Mouse (Mus musculus): ENCODE measurements around the gene Oscp1. TPM values are rescaled to one million over a fixed set of nuclear protein-coding genes. Genes with fewer than 3 reads are reported as not detected.
A peak's percentile ranks its signal among the peaks of the same experiment; 100 is the strongest.

Oscp1 gene
- 5.2 and 5.8 TPM in 2 replicates for total RNA-seq (2021)
- long read RNA-seq, experiment 1, full-length matches to known transcripts, result 5 of 10 reads
- long read RNA-seq, experiment 1, partial matches to known transcripts, result 5 of 10 reads
- long read RNA-seq, experiment 1, other reads (novel, unspliced or antisense), result 0 of 10 reads
- long read RNA-seq, experiment 2, full-length matches to known transcripts, result 6 of 8 reads
- long read RNA-seq, experiment 2, partial matches to known transcripts, result 1 of 8 reads
- long read RNA-seq, experiment 2, other reads (novel, unspliced or antisense), result 1 of 8 reads

DNA sequence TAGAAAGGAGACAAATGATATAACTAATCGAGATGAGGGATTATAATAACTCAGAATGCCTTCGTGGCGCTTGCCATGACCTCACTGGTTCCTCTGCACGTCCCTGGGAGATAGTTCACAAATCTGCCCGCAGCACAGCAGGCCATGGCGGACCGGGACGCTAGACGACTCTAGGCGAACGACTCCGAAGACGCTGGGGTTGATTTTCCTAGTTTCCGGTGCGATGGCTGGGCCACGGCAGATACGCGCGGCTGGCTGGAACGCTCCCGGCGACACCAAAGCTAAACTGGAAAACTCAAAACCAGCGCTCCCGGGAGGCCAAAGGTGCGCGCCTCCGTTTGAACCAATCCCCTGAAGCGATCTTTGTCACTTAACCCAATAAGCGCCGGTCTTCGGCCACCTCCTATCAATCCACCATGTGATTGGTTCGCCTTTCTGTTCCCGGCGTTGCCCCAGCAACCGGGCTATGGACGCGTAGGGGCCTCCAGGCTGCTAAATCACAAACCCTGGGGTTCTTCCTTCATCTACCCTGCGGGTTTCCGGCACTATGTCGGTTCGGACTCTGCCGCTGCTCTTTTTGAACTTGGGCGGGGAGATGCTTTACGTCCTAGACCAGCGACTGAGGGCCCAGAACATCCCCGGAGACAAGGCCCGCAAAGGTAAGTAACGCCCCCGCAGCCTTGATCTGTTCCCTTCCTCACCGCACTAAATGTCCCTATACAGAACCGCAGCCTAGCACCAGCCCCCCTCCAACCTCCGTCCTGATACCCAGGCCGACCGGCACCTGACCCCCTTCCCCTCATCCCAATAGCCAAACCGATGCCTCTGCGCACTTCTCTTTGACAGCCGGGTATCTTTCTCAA lies at the start of gene Oscp1:
Oscp1 (plus strand) TSS at position 432 of the 863 bp plus-strand sequence.
- peak; percentile 94 for DNase-seq

GRCm38 (mm10) chr4:126017676-126018332 lies 40.6 kb upstream of the Oscp1 start:
- DNase-seq, result peak; percentile 20

- DNase-seq, result no peak
These were observed 39.3 kb upstream of the Oscp1 start for GRCm38 (mm10) chr4:126018966-126019538.

DNA sequence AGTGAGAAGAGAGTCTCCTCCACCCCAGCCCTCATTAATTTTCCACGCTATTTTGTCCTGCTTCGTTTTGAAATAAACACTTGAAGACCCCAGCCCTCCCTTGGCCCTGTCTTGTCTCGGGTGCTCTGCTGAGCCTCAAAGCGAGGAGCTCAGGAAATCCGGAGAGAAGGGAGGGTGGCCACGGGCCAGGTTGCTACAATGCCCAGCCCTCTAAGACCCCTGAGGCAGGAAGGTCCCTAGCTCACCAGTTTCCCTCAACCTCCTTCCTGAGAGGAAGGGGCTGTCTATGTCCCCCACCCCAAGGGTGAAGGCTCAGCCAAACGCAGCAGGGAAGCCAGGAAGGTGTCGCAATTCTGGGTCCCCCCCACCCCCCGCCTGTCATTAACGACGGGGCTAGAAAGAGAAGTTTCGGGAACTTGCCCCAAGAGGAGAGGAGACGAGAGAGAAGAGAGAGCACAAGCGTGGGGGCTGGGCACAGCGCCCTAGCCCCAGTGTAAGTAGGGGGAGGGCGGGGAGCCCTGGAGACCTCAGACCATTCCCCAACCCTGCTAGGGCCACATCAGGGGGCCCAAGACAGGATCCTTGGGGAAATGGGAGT lies 34.0 kb upstream of the Oscp1 start, which contains the start of gene Csf3r:
Csf3r (plus strand) TSS at position 248 of the 598 bp plus-strand sequence.
- DNase-seq, result no peak

- DNase-seq, result no peak
These were observed 32.6 kb upstream of the Oscp1 start for GRCm38 (mm10) chr4:126025801-126026200.

DNA sequence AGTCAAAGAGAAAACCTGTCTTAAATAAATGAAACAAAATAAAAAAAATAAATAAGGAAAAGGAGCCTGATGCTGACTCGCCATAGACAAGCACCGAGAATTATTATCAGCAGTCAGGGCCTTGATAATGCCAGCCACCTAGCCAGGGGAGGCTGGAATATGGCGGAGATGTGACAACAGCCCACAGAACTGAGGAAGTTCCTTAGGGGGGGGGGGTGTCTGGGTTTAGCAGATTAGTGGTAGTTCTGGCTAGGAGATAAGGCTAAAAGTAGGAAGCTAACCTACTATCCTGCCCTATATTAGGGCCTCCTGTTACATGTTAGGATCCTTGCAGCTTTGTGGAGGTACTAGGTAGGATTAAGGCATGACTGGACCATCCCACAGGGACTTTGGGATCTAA lies 30.4 kb upstream of the Oscp1 start:
- DNase-seq, result no peak

GRCm38 (mm10) chr4:126029042-126029441 lies 29.3 kb upstream of the Oscp1 start:
- no peak for DNase-seq

DNA sequence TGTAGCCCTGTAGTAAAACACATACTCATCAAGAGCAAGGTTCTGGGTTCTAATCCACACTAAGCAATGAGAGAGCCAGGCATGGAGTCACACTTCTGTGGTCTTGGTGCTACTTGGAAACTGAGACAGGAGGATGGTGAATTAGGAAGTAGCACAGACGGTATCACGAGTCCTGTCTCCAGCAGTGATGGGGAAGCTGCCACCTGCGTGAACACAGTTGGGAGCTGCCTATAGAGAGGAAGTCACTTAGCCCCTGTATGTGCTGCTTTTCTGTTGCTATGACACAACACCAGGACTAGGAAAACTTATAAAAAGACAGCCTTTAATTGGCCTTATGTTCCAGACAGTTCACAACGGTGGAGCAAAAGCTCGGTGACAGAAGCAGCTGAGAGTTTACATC lies 27.7 kb upstream of the Oscp1 start:
- no peak for DNase-seq

DNA sequence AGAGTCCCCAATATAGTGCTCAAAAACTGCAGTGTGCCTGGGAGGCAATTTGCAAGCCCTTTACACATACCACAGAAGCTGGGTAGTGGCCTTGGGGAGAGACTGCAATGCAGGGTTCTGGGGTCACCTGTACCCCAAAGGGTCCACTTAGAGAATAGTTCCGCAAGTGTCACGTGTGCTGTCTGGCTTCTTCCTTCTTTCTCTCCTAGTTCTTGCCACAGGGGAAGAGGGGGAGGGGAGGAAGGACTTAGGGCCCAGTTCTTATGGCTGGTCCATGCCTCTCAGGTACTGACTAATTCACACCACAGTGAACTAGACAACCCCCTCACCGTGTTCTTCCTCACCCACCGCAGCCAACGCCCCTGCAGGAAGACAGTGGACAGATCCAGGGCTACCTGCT lies 23.0 kb upstream of the Oscp1 start:
- no peak for DNase-seq

- DNase-seq, result peak; percentile 92
These were observed 11.3 kb upstream of the Oscp1 start, which contains the start of gene Mrps15 for GRCm38 (mm10) chr4:126046851-126047585. Mrps15 (plus strand) TSS chr4:126046925.

- no peak for DNase-seq
These were observed 6.7 kb upstream of the Oscp1 start for GRCm38 (mm10) chr4:126051617-126052016.

GRCm38 (mm10) chr4:126057207-126058133 lies 895 bp upstream of the Oscp1 start:
- no peak for DNase-seq

DNA sequence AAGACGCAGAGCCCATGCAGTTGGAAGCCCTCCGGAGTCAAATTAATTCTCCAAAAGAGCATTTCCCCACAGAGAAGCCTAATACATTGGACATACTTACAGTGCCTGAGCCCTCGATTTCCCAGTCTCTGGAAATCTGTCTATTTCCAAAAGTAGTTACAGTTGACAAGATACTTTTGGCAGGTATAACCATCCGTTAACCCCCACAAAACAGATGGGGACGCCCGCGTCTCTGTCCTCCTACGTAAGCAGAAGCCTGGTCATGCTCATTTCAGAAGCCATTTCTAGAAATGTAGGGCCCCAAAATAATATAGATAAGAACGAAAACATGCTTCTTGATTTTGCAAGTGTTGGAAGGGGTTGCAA lies 615 bp downstream of the Oscp1 start:
- DNase-seq, result no peak

DNA sequence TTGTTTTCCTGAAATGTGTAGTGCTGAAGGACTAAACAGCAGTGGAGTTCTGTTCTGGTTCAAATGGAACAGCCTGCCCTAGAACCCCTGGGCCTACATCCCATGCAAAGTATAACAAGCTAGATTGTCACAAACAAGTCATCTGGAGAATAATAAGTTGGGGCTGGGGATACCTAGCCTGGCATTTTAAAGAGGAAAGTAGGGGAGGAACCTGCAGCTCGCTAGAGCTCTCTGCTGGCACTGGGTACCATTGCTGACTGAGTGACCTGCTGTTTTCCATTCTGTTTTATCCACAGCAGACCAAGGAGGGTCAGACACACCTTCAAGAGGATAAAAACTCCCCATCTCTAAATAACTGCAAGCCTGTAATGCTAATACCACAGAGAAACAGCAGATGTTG lies 4.5 kb downstream of the Oscp1 start:
- DNase-seq, result no peak

GRCm38 (mm10) chr4:126065241-126065640 lies 6.9 kb downstream of the Oscp1 start:
- no peak for DNase-seq

DNA sequence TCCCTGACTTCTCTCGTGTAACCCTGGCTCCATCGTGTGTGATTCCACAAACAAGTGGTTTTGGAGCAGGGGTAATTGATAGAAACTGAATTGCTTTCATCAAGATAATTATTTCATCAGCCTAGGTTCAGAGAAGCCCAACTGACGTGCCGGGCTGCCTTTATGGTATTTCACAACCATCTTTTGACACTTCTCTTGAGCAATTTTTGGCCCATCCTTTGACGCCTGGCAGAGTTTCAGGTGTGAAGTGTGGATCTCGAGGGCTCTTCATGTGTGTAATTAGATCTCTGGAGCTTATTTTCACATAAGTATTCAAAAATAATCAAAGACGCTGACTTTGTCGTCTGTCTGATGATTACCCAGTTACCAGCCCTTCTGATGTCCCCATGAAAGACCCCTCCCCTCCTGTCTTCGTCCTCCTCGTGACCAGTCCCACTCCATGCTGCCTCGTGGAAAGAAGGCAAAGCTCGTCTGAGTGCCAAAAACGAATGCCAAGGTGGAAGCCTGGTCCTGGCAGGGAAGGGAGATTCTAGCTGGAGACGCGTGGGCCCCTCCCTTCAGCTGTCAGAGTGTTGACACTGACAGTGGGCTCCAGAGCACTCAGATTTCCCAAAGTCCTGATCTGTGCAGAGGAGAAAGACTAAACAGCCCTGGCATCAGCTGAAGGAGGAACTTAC lies 9.2 kb downstream of the Oscp1 start:
- DNase-seq, result peak; percentile 34

DNA sequence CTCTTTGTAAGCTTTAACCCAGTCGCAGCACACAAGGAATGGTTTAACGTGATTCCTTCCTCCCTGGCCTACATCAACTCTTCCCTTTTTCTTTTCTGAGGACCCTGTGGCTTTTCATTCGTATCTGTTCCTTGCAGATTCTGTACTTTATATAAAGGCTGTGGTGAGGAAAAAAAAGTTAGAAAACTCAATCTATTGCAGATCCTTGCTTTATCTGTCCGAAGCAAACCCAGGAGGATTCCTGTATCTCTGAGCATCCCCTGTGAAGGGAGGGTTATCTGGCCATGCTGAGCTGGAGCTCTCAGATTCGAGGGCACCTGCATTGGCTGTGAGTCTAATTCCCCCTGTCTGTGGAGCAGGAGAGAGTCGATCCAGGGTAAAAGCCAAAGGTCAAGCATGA lies 10.5 kb downstream of the Oscp1 start:
- no peak for DNase-seq

DNA sequence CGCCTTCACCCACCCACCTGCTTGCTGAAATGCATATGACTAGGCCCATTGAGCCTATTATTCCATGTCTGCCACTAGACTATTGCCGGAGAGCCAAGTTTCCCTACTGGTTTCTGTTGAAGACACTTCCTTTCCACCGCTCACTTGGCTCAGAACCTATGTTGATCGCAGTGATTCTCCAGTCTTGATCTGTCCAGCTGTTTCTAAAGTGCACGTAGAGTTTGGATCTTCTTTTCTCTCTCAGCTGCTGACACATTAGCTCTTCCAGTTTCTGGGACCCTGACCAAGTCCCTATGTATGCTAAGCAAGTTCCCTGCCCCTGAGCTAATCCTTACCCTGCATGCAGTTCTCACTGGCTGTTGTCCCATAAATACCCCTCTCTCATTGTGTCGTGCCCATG lies 19.5 kb downstream of the Oscp1 start:
- DNase-seq, result no peak

GRCm38 (mm10) chr4:126079266-126079665 lies 20.9 kb downstream of the Oscp1 start:
- DNase-seq, result peak; percentile 48

DNA sequence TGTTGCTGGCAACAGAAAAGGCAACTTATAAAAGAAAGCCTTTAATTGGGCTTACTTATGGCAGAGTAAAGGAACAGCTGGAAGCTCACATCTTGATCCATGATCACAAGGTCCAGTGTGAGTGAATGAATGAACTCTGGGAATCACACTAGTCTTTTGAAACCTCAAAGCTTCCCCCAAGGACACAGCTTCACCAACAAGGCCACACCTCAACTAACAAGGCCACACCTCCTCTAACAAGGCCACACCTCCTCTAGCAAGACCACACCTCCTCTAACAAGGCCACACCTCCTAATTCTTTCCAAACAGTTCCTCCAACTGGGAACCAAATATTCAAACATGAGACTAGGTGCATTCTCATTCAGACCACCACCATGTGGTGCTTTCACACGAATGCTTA lies 23.2 kb downstream of the Oscp1 start:
- DNase-seq, result no peak
